Mouse (Mus musculus): ENCODE results near the gene Zfp982.
"Not testable (repeated sequence)": the region's sequence is repeated elsewhere in the genome, so short reads cannot be mapped to it uniquely, and the experiment has no call there.

Gene Zfp982

DNA sequence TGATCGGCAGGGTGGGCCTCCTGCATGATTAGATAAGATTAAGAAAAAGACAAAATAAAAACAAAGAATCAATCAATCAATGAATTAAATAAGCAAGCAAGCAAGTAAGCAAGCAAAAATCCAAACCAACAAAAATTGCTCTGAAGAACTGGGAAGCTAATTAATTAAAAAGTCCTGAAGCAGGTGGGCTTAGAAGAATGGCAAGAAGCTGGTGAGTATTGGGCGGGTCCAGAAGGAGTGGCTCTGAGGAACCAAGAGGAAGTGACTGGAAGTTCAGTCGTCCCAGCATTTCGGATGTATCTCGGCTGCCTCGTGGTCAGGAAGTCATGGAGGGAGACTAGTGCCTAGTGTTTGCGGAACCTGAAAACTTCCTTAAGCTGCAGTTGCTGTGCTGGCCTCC is at the start of gene Zfp982:
TSS of gene Zfp982 (plus strand) at position 301 of the 400 bp plus-strand sequence.
- DNase-seq (ENCODE audit: low read depth): not testable (repeated sequence)

DNA sequence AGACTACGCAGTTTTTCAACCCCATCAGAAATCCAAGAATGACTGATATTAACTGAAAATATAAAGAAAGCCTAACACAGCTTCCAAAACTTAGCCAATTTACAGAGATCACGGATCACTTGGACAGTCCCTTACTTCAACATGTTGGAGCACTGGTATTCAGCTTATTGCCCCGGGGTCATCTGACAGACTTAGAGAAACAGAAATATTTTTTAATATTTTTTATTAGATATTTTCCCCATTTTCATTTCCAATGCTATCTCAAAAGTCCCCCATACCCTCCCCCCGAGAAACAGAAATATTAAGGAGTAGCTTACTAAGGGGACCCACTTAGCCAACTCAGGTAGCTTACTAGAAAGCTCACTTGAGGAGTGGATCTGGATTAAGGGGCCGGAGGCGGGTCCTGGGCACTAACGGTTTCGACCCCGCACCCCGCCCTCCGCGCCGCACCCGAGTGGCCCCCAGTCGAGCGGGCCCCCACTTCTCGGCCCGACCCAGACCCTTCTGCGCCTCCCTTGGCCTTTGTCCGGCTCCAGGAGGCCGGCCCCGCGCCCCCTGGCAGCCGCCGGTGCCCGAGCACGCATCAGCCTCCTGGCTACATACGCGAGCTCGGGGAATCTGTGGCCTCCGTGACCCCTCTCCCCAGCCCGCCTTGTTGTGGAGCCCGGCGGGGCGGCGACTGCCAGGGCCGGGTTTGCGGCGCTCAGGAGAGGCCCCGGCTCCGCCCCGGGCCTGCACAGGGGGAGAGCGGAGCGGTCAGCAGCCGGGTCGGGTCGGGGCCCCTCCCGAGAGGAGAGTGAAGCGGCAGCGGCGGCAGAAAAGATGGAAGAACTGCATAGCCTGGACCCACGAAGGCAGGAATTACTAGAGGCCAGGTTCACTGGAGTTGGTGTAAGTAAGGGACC is 49.3 kb upstream of the Zfp982 start:
- DNase-seq (ENCODE audit: low read depth): peak; percentile 19

DNA sequence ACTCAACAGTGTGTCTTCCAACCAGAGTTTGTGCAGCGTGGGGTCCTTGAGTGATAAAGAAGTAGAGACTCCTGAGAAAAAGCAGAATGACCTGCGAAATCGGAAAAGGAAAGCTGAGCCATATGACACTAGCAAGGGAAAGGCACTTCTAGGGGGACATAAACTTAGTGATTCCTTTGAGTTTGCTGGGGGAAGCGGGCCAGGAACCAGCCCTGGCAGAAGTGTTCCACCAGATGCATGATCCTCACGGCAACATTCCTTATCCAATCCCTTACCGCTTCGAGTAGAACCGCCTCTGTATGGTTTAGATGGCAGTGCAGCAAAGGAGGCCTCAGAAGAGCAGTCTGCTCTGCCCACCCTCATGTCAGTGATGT is 48.7 kb upstream of the Zfp982 start:
- not testable (repeated sequence) for DNase-seq (ENCODE audit: low read depth)

DNA sequence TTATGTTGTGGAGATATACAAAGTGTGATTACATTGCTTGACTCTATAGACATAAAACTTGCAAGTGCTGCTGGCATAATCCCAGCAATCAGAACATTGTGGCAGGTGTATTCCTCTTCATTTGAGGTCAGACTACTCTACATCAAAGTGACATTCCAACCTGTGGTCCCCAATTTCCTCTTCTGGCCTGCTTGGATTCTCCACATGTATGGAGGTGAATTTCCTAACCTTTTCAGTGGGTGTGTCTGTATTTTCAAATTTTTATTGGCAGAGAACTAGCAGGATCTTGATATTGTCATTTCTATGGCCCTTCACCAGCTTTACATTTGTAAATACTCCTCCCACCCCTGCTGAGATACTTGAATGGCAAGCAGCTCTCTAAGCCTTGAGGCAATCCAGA is 46.8 kb upstream of the Zfp982 start:
- not testable (repeated sequence) for DNase-seq (ENCODE audit: low read depth)

DNA sequence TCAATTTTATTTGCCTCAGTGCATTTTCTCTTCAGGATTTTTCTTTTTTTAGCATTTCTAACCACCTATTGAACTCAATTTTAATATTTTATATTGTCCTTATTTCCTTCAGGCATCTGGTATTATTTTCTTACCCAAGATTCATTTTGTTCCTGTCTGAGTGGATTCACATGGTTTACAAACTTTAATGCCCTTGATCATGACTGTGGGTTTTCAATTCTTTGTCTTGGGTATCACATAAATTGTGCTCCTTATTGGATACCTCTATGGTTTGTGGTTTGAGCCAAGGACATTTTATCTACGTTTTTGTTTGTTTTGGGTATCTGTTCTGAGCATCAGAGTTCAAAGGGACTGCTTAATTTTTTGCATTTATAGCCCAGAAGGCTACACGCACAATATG is 43.9 kb upstream of the Zfp982 start:
- DNase-seq (ENCODE audit: low read depth): no peak

DNA sequence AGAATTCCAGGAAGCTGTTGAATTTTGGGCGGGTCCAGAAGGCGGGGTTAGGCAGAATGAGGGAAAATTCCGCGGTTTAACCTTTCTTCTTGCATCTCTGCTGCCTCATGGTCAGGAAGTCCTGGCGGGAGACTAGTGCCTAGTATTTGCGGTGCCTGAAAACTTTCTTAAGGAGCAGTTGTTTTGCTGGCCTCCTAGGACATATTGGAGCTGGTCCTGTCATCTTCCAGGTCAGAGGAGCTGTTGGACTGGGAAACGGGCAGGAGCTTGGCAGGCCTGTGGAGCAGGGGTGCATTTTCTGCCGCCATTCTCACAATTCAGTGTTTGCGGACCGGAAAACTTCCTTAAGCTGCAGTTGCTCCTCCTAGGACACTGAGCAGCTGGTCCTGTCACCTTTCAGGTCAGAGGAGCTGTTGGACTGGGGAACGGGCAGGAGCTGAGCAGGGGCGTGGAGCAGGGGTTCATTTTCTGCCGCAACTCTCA is 43.1 kb upstream of the Zfp982 start:
- DNase-seq (ENCODE audit: low read depth): no peak

DNA sequence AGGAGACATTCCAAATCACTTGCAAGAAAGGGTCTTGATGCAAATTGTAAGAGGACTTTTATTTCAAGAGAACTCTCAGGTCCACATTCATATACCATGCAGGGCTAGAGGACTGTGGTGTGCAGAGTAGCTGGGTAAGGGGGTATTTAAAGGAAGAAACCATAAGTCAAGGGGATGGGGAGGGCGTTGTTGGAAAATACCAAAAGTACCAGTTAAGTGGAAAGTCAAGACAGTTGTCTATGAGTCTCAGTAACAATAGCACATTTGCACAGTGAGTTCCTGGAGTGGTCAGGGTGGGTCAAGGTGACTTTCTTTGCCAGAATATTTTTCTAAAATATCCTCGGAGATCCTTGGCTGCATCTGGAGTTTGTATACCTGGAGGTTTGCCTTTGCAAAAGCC is 42.2 kb upstream of the Zfp982 start:
- not testable (repeated sequence) for DNase-seq (ENCODE audit: low read depth)

DNA sequence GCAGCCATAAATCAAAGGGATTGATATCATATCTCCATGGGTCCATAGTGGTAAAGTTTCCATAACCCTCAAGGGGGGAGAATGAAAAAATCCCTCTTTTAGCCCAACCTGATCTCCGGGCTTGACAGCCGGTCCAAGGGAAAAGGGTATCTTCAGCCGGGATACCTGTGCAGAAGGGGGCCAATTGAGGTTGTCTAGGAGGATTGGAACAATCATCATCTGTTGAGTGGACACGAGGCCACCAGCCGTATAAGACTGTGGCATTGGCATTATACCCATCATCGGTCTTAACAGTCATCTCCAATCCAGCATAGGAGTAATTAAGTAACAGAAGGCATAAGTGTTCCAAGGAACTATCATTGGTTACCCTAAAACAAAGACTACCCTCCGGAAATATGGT is 25.0 kb upstream of the Zfp982 start:
- DNase-seq (ENCODE audit: low read depth): not testable (repeated sequence)

DNA sequence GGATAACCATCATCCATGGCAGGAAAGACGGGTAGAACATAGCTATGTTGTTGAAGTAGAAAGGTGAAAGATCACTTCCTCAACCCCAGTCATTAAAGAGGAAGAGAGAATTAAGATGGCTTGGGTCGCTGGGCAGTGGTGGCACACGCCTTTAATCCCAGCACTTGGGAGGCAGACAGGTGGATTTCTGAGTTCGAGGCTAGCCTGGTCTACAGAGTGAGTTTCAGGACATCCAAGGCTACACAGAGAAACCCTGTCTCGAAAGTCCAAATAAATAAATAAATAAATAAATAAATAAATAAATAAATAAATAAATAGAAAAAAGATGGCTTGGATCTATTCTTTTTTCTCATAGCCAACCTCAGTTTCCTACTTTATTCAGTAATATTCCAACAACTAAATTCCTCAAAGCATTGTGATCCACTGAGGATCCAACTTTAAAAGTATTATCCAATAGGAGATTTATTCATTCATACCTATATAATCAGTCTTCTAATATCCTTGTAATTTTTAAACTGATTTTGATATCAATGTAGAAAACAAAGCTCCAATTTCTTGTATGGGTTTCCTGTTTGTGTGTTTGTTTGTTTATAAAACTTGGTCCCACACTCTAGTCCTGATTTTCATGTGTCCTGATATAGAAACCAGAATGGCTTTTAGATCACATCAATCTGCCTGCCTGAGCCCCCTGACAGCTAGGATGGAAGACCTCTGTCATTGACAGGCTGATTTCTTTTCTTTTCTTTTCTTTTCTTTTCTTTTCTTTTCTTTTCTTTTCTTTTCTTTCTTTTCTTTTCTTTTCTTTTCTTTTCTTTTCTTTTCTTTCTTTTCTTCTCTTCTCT is 6.8 kb downstream of the Zfp982 start:
- not testable (repeated sequence) for DNase-seq (ENCODE audit: low read depth)

DNA sequence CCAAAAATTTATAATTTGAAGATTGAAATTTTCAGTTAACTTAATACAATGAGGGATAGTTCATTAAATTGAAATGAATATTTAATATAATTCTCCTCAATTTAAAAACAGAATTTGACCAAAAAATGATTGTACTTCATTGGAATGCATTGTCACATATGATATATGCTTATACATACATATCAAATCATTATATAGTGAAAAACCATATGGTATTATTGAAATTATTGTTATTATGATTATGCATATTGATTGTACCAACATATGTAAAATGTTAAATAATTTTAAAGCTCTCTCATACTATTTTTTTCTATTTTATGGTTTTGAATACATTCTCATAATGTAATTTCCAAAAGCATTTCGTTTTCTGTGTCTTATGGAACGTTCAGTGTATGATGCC is 17.0 kb downstream of the Zfp982 start:
- DNase-seq (ENCODE audit: low read depth): no peak

DNA sequence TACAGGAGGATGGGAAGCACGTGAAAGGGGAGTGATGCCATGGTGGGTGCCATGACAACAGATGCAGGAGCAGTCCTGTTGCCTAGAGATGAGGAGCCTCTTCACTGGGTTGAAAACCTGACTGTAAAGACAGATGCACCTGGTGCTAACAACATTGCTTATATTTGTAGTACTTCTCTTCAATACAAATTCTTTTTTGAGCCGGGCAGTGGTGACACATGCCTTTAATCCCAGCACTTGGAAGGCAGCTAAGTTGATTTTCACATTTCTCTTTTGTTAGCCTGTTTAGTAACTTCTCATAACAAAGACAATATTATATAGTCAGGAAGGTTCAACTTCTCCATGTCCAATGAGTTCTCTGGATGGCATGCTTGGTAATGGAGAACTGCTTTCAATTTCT is 26.8 kb downstream of the Zfp982 start:
- peak; percentile 5 for DNase-seq (ENCODE audit: low read depth)

DNA sequence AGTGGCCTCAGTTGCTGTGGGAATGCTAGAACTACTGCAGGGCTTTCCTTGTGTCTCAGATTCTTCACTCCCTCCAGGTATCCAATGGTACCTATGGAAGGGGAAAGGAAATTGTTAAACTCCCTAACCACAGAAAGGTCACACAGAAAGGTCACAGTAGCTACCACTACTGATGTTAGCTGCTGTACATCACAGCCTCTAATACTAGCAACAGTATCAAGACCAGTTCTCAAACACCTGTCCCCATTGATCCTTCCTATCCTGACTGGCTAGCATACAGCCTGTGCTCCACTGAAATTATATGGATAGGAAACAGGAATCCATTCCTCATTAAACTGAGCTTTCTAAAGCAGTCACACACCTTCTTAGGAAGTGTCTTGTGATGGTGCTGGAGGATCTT is 27.9 kb downstream of the Zfp982 start:
- no peak for DNase-seq (ENCODE audit: low read depth)

DNA sequence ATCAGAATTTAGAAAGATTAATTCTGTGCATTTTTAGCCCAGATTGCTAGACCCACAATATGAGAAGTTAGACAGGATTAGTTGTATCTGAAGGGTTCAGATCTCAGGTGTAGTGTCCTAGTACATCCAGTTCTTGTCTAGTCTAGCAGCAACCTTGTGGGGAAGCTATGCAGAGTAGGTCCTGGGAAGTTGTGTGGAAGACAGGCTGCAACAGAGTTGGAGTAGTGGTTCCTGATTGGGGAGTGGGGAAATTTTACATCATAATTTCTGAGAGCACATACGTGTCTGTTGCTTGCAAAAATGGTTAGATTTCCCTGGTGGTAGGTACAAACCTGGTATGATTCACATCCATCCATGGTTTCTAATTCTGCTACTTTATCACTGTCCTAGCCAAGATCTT is 32.9 kb downstream of the Zfp982 start:
- no peak for DNase-seq (ENCODE audit: low read depth)

DNA sequence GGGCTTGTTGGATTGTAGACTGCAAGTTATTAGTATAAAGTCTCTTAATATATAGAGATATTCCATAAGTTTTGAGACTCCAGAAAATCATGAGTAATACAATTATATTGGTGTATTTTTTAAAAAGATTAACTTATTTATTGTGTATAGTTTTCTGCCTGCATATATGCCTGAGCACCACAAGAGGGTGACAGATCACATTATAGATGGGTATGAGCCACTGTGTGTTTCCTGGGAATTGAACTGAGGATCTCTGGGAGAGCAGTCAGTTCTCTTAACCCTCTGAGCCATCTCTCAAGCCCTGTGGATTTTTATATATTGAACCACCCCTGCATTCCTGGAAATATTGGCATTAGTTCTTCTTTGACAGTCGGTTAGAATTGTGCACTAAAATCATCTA is 38.1 kb downstream of the Zfp982 start:
- DNase-seq (ENCODE audit: low read depth): no peak

DNA sequence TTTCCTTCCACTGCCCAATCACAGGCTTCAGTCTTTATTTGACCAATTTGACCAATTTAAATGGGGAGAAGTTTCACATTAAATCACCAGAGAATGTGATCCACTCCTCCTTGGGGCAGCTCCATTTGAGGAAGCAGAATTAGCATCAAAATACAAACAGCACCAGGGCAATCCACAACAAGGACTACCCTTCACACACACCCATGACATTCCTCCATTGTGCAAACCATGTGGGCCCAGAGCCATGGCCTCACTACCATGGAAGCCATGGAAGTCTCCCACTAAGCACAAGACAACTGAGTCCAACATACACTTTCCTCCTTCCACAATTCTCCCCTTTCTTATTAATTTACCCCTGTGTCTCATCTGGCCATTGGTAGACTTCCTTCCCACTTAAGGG is 43.7 kb downstream of the Zfp982 start:
- not testable (repeated sequence) for DNase-seq (ENCODE audit: low read depth)

DNA sequence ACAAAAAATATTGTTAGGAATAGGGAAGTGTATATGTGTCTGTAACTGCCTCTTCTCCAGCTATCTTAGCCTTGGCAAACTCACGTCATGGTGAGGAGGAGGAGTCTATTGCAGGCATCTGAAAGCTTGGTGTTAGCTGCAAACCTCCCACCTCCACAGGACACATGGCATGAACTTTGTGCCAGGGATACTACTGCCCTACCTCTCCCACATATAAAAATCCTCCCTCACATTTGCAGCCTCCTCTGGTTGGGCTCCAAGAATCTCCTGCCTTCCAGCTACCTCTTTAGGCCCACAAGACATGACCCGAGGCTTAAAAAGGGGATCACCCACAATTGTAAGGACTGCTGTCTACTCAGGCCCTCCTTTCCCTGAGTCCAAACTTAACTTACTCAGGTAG is 45.5 kb downstream of the Zfp982 start:
- no peak for DNase-seq (ENCODE audit: low read depth)

DNA sequence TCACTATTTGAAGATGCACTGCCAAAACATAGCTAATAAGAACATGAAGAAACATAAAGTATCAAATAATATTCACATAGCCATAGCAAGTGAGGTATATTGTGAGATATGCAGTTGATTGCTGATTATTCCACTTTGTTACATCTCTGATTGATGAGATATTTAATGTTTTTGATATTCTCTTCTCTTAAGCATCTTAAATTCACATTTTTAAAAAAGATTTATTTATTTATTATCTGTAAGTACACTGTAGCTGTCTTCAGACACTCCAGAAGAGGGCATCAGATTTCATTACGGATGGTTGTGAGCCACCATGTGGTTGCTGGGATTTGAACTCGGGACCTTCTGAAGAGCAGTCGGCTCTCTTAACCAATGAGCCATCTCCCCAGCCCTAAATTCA is 47.7 kb downstream of the Zfp982 start, which contains the start of gene Gm16503:
TSS of gene Gm16503 (plus strand) at position 301 of the 400 bp plus-strand sequence.
- DNase-seq (ENCODE audit: low read depth): not testable (repeated sequence)

DNA sequence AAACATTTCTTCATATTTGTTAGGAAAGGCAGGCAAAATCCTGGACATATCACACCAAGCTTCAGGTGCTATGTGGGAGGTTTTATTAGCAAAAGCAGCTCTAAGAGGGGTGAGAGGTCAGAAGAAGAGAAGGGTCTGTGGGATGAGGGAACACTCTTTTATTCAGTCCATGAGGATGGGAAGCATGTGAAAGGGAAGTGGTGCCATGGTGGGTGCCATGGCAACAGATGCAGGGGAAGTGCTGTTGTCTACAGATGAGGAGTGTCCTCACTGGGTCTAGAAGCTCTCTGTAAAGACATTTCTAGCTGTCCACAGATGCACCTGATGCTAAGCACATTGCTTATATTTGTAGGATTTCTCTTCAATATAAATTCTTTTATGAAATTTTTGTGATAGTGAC is 48.9 kb downstream of the Zfp982 start:
- DNase-seq (ENCODE audit: low read depth): no peak

DNA sequence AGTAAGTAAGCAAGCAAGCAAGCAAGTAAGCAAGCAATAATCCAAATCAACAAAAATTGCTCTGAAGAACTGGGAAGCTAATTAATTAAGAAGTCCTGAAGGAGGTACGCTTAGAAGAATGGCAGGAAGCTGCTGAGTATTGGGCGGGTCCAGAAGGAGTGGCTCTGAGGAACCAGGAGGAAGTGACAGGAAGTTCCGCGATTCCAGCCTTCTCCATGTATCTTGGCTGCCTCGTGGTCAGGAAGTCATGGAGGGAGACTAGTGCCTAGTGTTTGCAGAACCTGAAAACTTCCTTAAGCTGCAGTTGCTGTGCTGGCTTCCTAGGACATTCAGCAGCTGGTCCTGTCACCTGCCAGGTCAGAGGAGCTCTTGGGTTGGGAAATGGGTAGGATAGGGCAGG is 60.9 kb downstream of the Zfp982 start, which contains the start of gene Zfp985:
TSS of gene Zfp985 (plus strand) at position 207 of the 400 bp plus-strand sequence.
- not testable (repeated sequence) for DNase-seq (ENCODE audit: low read depth)

DNA sequence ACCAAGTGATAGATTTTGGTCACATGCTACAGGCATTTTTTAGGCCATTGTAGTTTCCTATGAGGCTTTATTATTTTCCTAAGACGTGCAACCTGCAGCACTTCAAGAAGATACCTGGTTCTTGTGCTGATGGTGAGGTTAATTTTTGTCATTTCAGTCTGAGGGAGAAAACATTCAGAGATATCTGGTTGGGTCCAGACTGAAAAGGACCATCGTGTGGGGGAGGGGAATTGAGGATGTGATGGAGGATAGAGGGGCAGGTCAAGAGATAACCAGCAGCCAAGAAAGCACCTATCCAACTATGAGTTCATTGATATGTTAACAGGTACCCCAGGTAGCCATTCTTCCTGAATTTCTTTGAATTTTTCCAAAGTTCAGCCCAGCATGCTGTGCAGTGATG is 62.1 kb downstream of the Zfp982 start:
- not testable (repeated sequence) for DNase-seq (ENCODE audit: low read depth)

DNA sequence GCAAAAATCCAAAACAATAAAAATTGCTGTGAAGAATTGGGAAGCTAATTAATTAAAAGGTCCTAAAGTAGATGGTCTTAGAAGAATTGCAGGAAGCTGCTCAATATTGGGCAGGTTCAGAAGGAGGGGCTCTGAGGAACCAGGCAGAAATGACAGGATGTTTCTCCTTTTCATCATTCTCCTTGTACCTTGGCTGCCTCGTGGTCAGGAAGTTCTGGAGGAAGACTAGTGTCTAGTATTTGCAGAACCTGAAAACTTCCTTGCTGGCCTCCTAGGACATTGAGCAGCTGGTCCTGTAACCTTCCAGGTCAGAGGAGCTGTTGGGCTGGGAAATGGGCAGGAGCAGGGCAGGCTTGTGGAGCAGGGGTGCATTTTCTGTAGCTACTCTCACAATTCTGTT is 64.7 kb downstream of the Zfp982 start:
- not testable (repeated sequence) for DNase-seq (ENCODE audit: low read depth)

DNA sequence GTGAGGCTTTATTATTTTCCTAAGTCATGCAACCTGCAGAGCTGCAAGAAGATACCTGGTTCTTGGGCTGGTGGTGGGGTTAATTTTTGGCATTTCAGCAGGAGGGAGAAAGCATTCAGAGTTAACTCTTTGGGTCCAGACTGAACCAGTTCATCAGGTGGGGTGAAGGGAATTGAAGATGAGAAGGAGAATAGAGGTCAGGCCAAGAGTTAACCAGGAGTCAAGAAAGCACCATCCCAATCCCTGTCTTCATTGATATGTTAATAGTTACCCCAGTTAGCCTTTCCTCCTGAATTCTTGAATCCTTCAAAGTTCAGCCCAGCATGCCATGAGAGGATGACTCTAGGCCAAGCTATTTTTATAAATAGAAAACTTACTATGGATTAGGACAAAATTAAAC is 65.8 kb downstream of the Zfp982 start:
- DNase-seq (ENCODE audit: low read depth): not testable (repeated sequence)

DNA sequence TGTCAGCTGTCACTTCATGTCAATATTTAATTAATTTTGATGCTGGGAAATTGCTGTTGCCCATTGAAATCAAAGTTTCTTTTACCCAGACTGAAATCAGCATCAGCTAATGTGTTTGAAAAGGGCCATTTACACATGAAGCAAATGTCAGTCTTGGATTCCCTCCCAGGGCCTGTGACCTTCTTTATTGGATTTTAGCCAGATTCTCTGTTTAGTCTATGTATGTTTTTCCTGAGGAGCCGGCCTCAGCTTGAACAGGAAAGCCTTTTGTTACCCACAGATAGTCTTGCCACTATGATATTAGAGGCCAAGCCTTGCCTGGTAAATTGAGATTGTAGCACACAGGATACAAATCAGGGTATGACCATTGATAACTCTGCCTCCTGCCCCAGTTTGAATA is 66.9 kb downstream of the Zfp982 start:
- DNase-seq (ENCODE audit: low read depth): not testable (repeated sequence)

Measured in c-Kit-positive CD71-negative TER-119-negative erythroid progenitor cells, embryonic 14.5 days (primary cell).